Mouse (Mus musculus) heart, adult 2 months (tissue): Measurements from ENCODE around the gene Sh3bp1.

Experiments used
- CTCF ChIP-seq: fragments of 200-600 bp; IDR thresholded peaks from 2 replicates; pipeline ENCODE4 v1.8.1; 2022; ENCODE audit warnings: antibody characterized with exemption, mild to moderate bottlenecking, moderate library complexity
- POLR2A ChIP-seq: fragments of 200-500 bp; IDR thresholded peaks from 2 replicates; pipeline ENCODE4 v1.6.1; 2011; ENCODE audit warnings: mild to moderate bottlenecking, low read depth, low read length, control low read depth; ENCODE audit not compliant: insufficient read depth

DNA sequence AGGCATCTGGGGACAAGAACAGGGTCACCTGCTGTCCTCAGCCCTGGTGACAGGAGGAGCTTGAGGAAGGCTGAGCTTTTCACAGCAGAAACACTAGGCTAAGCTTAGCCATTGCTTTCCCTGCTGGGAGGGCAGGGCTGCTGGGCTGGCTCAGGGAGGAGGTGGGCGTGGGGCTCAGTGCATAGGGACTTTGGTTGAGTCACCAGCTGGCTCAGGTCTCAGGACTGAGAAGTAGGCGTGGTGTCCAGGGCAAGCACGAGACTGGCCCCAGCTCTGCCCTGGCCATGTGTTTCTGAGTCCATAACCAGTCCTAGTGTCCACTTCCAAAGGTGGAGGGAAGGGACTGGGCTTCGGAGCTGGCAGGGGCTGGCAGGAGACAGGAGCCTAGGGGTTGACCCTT is 60.5 kb downstream of the Sh3bp1 start:
- no peak for TF ChIP-seq CTCF
- no peak for TF ChIP-seq POLR2A
